Mouse (Mus musculus): ENCODE data around the gene Ap5b1. TPM values are rescaled to one million over a fixed set of nuclear protein-coding genes. Genes with fewer than 3 reads are reported as not detected.

Gene Ap5b1
- polyA plus RNA-seq, 1 experiment from 2014 or later = 5.9 TPM

DNA sequence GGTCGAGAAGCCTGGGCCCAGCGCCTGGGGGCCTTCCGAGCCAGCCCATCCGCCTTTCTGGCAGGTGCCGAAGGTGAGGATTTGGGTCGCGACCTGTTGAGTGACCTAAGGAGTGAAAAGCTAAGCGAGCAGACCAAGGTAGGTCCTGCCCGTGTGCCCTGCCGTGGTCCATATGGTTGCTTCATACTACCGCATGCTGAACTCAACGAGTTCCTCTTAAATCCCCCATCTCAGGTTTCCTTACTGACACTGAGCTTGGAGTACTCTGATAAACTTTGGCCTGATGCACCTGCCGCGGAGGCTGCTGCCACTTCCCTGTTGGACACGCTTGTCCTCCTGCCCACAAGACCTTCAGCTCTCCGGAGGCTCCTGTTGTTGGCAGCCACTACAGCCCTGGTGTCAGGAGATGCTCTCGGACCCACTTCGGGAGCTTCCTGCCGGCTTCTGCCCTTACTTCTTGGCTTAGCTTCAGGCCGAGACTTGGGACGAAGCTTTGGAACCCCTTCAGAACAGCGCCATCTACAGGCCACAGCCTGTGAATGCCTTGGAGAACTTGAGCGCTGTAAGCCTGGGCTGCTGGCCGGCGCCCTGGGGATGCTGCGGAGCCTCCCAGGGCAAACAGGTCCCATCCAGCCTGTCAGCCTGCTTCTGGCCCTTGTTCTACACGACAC lies 780 bp downstream of the Ap5b1 start:
- H3K9ac ChIP-seq = peak overlapping the region; percentile 63
- peaks cover 2% of the 10 kb centered on the region; the same call in 1 of the 2 replicates for H3K36me3 ChIP-seq
- peaks cover 21% of the 10 kb centered on the region for H3K4me1 ChIP-seq
- H3K4me2 ChIP-seq = peak overlapping the region; percentile 94
- peaks cover 10% of the 10 kb centered on the region; the same call in 1 of the 2 replicates for H3K27me3 ChIP-seq
- H3K9me3 ChIP-seq = no peaks in the 10 kb centered on the region
- peak overlapping the region; percentile 81 for H3K4me3 ChIP-seq
- peak overlapping the region; percentile 93 for H3K27ac ChIP-seq
- WGBS = 8% methylated on average over 27 of the region's 27 CpGs
- ATAC-seq (ENCODE audit: borderline replicate concordance, extremely low read depth, low FRiP score, low TSS enrichment) = no peak

DNA sequence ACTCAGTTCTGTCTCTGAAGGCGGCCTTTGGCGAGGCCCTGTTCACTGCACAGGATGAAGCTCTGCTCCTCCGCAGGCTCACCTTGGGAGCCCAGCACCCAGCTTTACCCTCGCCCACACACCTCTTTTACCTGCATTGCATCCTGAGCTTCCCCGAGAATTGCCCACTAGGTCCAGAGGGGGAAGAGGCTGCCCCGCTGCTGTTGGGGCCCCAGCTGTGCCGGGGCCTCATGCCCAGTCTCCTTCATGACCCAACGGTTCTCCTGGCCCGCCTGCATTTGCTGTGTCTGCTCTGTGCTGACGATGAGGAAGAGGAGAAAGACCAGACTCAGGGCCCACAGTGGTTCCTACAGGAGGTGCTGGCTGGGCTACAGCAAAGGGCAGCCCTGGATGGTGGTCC lies 1.7 kb downstream of the Ap5b1 start:
- peaks cover 10% of the 10 kb centered on the region; the same call in 1 of the 2 replicates for H3K27me3 ChIP-seq
- no peak overlapping the region for H3K27ac ChIP-seq
- no peaks in the 10 kb centered on the region for H3K9me3 ChIP-seq
- WGBS = 87% methylated on average over 10 of the region's 10 CpGs
- H3K9ac ChIP-seq = no peak overlapping the region
- peaks cover 2% of the 10 kb centered on the region; the same call in 1 of the 2 replicates for H3K36me3 ChIP-seq
- no peak overlapping the region; the same call in 1 of the 2 replicates for H3K4me3 ChIP-seq
- peaks cover 21% of the 10 kb centered on the region for H3K4me1 ChIP-seq
- H3K4me2 ChIP-seq = no peak overlapping the region
- ATAC-seq (ENCODE audit: borderline replicate concordance, extremely low read depth, low FRiP score, low TSS enrichment) = no peak

DNA sequence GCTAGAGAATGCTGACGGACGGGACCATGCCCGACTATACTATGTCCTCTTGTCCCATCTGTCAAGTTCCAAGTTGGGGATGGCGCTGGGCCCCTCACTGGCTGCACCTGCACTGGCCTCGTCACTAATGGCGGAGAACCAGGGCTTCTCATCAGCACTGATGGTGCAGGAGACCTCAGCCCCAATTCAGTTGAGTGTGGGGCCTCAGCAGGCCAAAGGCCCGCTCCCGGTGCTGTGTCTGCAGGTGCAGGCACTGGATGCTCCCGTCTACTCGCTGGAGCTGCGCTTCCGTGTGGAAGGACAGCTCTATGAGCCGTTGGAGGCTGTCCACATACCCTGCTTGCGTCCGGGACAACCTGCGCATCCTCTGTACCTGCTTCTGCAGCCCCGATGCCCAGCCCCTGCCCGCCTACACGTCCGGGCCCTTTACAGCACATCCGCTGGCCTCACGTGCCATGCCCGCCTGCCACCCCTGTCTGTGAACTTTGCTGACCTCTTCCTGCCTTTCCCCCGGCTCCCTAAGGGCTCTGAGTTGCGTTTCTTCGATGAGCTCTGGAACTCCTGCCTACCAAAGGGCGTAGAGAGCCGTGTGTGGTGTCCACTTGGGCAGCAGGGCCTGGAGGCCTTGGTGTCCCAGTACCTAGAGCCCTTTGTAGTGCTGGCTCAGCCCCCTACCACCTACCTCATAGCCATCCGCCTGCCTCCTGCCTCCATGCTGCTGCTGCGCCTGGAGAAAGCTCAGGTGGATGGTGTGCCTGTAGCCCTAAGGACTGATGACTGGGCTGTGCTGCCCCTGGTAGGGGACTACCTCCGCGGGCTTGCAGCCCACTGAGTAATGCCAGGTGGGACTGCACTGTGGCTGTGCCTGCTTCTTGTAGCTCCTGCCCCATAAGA lies 2.8 kb downstream of the Ap5b1 start:
- Histone ChIP-seq H3K4me3 (no peak overlapping the region), H3K4me2 (no peak overlapping the region), H3K4me1 (peaks cover 21% of the 10 kb centered on the region), H3K27me3 (peaks cover 10% of the 10 kb centered on the region; the same call in 1 of the 2 replicates), H3K36me3 (peaks cover 2% of the 10 kb centered on the region; the same call in 1 of the 2 replicates), H3K9me3 (no peaks in the 10 kb centered on the region), H3K9ac (no peak overlapping the region), H3K27ac (no peak overlapping the region)
- 87% methylated on average over 32 of the region's 32 CpGs for WGBS
- no peak for ATAC-seq (ENCODE audit: borderline replicate concordance, extremely low read depth, low FRiP score, low TSS enrichment)

DNA sequence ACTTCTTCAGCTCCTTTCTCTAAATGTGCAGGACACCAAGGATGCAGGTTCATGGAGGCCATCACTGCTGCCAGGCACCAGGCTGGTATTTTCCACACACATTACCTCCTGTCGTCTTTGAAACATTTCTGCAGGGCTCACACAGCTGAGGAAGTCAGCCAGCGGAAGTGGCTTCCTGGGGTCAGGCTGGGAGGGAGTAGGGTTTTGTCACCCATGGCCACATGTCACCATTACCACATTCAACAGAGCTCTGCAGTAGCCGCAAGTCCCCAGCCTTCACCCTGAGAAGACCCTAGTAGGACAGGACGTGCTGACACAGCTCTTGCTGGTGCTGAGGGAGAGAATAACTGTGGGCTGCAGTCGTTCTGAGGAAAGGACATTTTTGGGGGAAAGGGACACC lies 4.0 kb downstream of the Ap5b1 start:
- 64% methylated on average over 5 of the region's 5 CpGs for WGBS

DNA sequence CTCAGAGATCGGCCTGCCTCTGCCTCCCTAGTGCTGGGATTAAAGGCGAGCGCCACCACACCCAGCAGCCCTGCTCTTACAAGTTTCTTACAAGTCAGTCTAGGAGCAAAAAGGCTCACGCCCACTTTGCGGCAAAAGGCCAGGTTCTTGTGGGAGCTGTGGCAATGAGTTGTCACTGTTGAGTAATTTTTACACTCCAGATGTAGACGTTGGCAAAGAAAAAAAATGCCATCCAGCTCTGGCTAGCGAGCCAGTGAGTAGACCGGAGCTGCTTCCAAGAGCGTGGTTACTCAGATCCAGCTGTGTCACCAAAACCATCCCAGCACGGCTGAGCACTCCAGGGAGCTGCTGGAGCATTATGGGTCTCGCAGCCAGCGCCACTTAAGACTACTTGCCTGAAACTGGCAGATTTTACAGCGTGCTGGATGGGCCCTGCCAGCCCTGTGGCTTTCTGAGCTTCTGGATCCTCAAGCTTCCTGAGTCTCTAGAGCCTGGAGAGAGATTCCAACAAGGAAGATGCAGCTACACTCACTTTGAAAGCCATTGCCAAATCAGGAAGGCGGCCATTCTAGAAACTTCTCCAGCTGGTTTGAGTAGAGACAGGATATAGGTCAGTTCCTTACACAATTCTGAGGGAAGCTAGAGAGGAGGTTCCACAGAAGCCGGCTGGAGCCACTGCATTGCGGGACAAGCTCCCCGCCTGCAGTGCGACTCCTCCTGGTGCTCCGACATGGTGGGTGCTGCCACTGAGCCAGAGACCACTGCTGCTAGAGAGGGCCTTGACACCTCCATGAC lies 4.7 kb downstream of the Ap5b1 start:
- Histone ChIP-seq H3K9ac (no peak overlapping the region), H3K27ac (no peak overlapping the region), H3K4me3 (no peak overlapping the region), H3K4me2 (no peak overlapping the region), H3K4me1 (peaks cover 12% of the 10 kb centered on the region), H3K9me3 (no peaks in the 10 kb centered on the region), H3K27me3 (no peaks in the 10 kb centered on the region), H3K36me3 (peaks cover 2% of the 10 kb centered on the region; the same call in 1 of the 2 replicates)
- no peak for ATAC-seq (ENCODE audit: borderline replicate concordance, extremely low read depth, low FRiP score, low TSS enrichment)
- WGBS = 79% methylated on average over 19 of the region's 19 CpGs

More for the DNA sequence above, 4.0 kb downstream of the Ap5b1 start:
- ATAC-seq (ENCODE audit: borderline replicate concordance, extremely low read depth, low FRiP score, low TSS enrichment) = no peak
- Histone ChIP-seq H3K27me3 (peaks cover 2% of the 10 kb centered on the region; the same call in 1 of the 2 replicates), H3K4me2 (no peak overlapping the region), H3K4me3 (no peak overlapping the region), H3K9ac (no peak overlapping the region), H3K36me3 (peaks cover 2% of the 10 kb centered on the region; the same call in 1 of the 2 replicates), H3K9me3 (no peaks in the 10 kb centered on the region), H3K27ac (no peak overlapping the region), H3K4me1 (peaks cover 15% of the 10 kb centered on the region)

DNA sequence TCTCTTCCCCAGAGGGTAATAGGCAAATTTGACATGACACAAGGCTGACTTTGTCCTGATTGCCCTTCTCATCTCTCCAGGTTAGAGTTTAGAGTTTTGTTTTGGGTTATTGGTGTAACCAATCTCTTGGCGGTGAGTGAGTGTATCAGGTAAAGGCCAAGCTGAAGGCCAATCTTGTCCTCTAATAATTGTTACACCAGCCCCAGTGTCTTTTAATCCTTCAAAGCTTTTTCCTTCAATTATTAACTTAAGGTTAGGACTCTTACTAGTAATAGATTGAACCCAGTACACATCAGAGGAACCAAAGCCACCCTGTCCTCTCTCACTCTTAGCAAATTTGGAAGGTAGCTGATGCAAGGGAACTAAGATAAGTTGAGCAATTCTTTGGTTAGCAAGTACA lies 7.5 kb downstream of the Ap5b1 start:
- Histone ChIP-seq H3K4me3 (no peak overlapping the region), H3K27me3 (no peaks in the 10 kb centered on the region), H3K4me2 (no peak overlapping the region), H3K9ac (no peak overlapping the region), H3K36me3 (peaks cover 2% of the 10 kb centered on the region; the same call in 1 of the 2 replicates), H3K4me1 (no peaks in the 10 kb centered on the region), H3K9me3 (no peaks in the 10 kb centered on the region), H3K27ac (no peak overlapping the region)
- WGBS = 90% methylated on average over 1 of the region's 1 CpGs
- no peak for ATAC-seq (ENCODE audit: borderline replicate concordance, extremely low read depth, low FRiP score, low TSS enrichment)

DNA sequence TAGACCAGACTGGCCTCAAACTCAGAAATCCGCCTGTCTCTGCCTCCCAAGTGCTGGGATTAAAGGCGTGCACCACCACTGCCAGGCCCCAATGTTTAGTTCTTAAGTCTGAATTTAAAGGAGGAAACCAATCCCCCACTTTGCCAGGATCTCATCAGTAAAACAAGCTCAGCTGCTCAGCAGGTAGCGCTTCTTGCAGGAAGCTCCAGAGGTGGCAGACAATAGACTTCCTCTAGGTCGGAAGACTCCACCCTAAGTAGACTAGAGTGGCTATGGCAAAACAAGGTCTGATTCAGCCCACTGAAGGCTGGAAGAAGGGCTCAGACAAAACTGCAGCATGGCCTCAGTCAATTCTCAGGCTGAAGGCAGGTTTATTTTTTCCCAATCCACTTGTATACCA lies 12.1 kb downstream of the Ap5b1 start:
- Histone ChIP-seq H3K36me3 (no peaks in the 10 kb centered on the region), H3K9me3 (no peaks in the 10 kb centered on the region), H3K4me2 (no peak overlapping the region), H3K27me3 (no peaks in the 10 kb centered on the region), H3K27ac (no peak overlapping the region), H3K9ac (no peak overlapping the region), H3K4me1 (no peaks in the 10 kb centered on the region), H3K4me3 (no peak overlapping the region)
- 62% methylated on average over 4 of the region's 4 CpGs for WGBS
- no peak for ATAC-seq (ENCODE audit: borderline replicate concordance, extremely low read depth, low FRiP score, low TSS enrichment)

DNA sequence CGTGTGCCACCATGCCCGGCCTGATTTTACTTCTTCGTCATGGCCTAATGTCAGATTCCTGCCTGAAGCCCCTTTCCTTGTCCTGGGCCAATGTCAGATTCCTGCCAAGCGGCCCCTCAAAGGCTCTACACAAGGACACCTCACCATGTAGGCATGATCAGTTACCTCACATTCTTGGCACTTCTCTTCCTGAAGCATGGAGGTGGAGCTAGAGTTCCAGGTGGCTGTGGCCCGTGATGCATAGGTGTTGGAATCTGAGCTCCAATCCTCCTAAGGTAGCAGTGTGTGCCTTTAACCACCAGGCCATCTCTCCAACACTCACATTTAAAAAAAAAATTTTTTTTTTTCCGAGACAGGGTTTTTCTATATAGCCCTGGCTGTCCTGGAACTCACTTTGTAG lies 13.0 kb downstream of the Ap5b1 start:
- Histone ChIP-seq H3K27ac (no peak overlapping the region), H3K4me1 (no peaks in the 10 kb centered on the region), H3K27me3 (no peaks in the 10 kb centered on the region), H3K9me3 (no peaks in the 10 kb centered on the region), H3K36me3 (no peaks in the 10 kb centered on the region), H3K9ac (no peak overlapping the region), H3K4me3 (no peak overlapping the region), H3K4me2 (no peak overlapping the region)
- ATAC-seq (ENCODE audit: borderline replicate concordance, extremely low read depth, low FRiP score, low TSS enrichment) = no peak
- 74% methylated on average over 6 of the region's 6 CpGs for WGBS

DNA sequence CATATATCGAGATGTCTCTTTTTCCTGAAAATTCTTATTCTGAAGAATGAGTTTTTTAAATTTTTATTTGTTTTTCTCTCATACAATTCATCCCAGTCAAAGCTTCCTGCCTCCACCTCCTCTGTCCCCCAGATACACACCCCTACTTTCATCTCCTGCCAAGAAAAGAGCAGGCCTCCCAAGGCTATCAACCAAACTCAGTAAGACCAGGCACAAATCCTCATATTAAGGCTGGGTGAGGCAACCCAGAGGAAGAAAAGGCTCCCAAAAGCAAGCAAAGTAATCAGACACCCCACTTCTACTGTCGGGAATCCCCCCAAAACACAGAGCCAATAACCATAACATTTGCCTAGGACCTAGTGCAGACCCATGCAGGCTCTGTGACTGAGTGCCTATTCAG lies 14.2 kb downstream of the Ap5b1 start:
- no peak for ATAC-seq (ENCODE audit: borderline replicate concordance, extremely low read depth, low FRiP score, low TSS enrichment)
- no peak overlapping the region for H3K27ac ChIP-seq
- 65% methylated on average over 2 of the region's 2 CpGs for WGBS
- H3K9ac ChIP-seq = no peak overlapping the region
- no peaks in the 10 kb centered on the region for H3K4me1 ChIP-seq
- no peaks in the 10 kb centered on the region for H3K36me3 ChIP-seq
- H3K27me3 ChIP-seq = no peaks in the 10 kb centered on the region
- no peak overlapping the region for H3K4me3 ChIP-seq
- no peaks in the 10 kb centered on the region for H3K9me3 ChIP-seq
- no peak overlapping the region for H3K4me2 ChIP-seq

DNA sequence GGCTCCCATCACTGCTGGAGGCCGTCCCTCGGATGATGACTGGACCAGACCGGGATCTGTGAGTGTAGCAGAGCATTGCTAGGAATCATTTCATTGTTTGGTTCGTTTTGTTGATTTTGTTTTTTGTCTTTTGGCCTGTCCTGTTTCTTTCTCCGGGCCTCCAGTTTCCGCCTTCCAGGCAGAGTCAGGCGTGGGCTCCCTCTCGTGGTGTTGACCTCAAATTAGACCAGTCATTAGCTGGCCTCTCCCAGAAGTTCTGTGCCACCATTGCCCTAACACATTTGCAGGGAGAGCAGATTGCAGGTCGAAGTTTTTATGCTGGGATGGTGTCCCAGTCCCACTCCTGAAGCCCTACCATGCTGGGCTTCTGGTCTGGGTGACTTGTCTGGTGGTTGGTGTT lies 21.3 kb downstream of the Ap5b1 start:
- Histone ChIP-seq H3K4me3 (no peak overlapping the region), H3K4me2 (no peak overlapping the region), H3K9ac (no peak overlapping the region), H3K36me3 (no peaks in the 10 kb centered on the region), H3K9me3 (no peaks in the 10 kb centered on the region), H3K4me1 (no peaks in the 10 kb centered on the region), H3K27me3 (no peaks in the 10 kb centered on the region), H3K27ac (no peak overlapping the region)
- no peak for ATAC-seq (ENCODE audit: borderline replicate concordance, extremely low read depth, low FRiP score, low TSS enrichment)
- WGBS = 68% methylated on average over 9 of the region's 9 CpGs

DNA sequence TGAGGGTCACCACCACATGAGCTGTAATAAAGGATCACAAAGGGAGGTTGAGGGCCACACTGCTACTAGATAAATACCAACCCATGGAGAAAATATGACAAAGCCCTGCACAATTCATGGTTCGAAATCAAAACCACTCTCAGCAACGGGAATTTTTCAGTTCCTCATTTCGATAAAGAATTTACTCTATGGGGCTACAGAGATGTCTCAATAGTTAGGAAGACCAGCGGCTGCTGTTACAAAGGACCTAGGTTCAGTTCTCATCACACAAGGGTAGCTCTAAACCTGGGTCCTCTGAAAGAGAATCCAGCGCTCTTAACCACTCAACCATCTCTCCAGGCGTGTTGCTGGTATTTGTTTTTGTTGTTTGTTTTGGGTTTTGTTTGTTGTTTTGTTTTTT lies 24.1 kb downstream of the Ap5b1 start:
- no peaks in the 10 kb centered on the region for H3K9me3 ChIP-seq
- H3K9ac ChIP-seq = no peak overlapping the region
- no peak overlapping the region for H3K4me3 ChIP-seq
- H3K36me3 ChIP-seq = no peaks in the 10 kb centered on the region
- H3K4me2 ChIP-seq = no peak overlapping the region
- H3K4me1 ChIP-seq = no peaks in the 10 kb centered on the region
- 85% methylated on average over 6 of the region's 6 CpGs for WGBS
- no peak for ATAC-seq (ENCODE audit: borderline replicate concordance, extremely low read depth, low FRiP score, low TSS enrichment)
- H3K27ac ChIP-seq = no peak overlapping the region
- no peaks in the 10 kb centered on the region for H3K27me3 ChIP-seq

Measured in lung, embryonic 15.5 days (tissue).